Mouse (Mus musculus): ENCODE results near the gene Ptpn5. TPM values are rescaled to one million over a fixed set of nuclear protein-coding genes. Genes with fewer than 3 reads are reported as not detected.

Ptpn5 gene
- polyA plus RNA-seq (2014; fragmentation: Nextera tagmentation; extraction: Ambion mirVana): 17.5 and 18.5 TPM in 2 replicates

DNA sequence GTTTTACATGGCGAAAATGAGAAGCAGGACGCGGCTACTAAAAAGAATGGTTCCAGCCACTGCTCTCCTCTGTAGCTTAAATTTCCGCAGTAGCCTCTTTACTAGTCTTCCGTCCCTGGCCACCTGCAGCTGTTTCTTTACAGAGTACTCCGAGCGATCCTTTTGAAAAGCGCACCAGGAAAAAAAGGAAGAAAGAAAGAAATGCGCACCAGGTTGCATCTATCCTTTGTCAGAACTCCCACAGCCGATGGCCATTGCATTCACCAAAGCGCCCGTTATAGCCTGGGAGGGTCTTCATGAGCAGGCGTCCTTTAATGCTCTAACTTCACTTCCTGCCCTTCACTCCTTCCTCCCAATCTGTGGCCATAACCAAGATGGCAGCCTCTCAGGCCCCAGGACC lies at the start of gene Ptpn5:
Gene Ptpn5 (minus strand): TSS at position 354 of the 400 bp plus-strand sequence.
- Histone ChIP-seq H3K9ac (ENCODE audit: low read length) (peak within 1 kb of the TSS; percentile 66), H3K4me1 (ENCODE audit: control insufficient read depth, insufficient read depth, low read length) (peaks cover 3% of the 10 kb centered on the region; the same call in 1 of the 2 replicates), H3K27ac (ENCODE audit: low read depth, low read length) (peak within 1 kb of the TSS; percentile 27; the same call in 1 of the 2 replicates), H3K27me3 (ENCODE audit: control insufficient read depth, insufficient read depth, low read length) (peaks cover 26% of the 10 kb centered on the region), H3K9me3 (ENCODE audit: control insufficient read depth, low read length) (no peaks in the 10 kb centered on the region), H3K4me2 (peak within 1 kb of the TSS; percentile 90), H3K36me3 (ENCODE audit: control insufficient read depth, insufficient read depth, low read length) (no peaks in the 10 kb centered on the region), H3K4me3 (ENCODE audit: low read depth, low read length) (peak within 1 kb of the TSS; percentile 71)
- ATAC-seq (ENCODE audit: low FRiP score) (no peak), DNase-seq (ENCODE audit: low spot score, missing footprints) (peak; percentile 90)
- 3% methylated on average over 13 of the region's 13 CpGs for WGBS

DNA sequence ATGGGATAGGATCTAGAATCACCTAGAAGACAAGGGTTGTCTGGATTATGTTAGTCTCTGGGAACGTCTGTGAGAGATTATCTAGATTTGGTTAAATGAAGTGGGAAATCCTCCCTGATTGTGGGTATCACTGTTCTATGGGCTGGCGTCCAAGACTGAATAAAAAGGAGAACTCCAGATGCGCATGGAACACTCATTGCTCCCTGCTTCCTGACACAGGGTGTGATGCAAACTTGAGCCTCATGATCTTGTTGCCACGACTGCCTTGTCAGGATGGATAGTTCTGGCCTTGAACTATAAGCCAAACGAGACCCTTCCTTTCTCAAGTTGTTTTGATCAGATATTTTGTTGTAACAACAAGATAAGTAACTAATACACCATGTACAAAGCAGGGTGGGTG lies 37.3 kb upstream of the Ptpn5 start:
- WGBS: 77% methylated on average over 5 of the region's 5 CpGs
- Histone ChIP-seq H3K4me1 (ENCODE audit: control insufficient read depth, insufficient read depth, low read length) (no peaks in the 10 kb centered on the region), H3K9me3 (ENCODE audit: control insufficient read depth, low read length) (no peaks in the 10 kb centered on the region), H3K9ac (ENCODE audit: low read length) (no peak overlapping the region), H3K4me2 (no peak overlapping the region), H3K27me3 (ENCODE audit: control insufficient read depth, insufficient read depth, low read length) (no peaks in the 10 kb centered on the region), H3K4me3 (ENCODE audit: low read depth, low read length) (no peak overlapping the region), H3K36me3 (ENCODE audit: control insufficient read depth, insufficient read depth, low read length) (no peaks in the 10 kb centered on the region), H3K27ac (ENCODE audit: low read depth, low read length) (no peak overlapping the region)
- DNase-seq (ENCODE audit: low spot score, missing footprints) (no peak), ATAC-seq (ENCODE audit: low FRiP score) (no peak)

DNA sequence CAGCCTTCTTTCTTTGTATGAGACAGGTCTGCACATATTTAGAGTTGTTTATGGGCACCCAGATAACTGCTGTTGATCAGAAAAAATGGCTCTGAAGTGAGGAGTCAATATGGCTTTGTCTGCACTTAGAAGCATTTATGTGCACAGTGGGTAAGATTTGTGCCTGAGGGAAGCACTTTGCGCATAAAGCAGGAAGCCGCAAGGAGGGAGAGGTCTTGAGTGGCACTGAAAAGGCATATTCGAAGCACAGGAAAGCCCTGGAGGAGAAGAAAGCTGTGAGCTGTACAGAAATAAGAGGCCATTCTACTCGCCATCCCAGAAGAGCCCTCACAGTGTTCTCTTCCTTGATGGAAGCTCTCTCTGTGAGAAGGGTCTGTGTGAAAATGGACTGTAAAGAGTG lies 31.5 kb upstream of the Ptpn5 start:
- Histone ChIP-seq H3K27ac (ENCODE audit: low read depth, low read length) (no peak overlapping the region), H3K9me3 (ENCODE audit: control insufficient read depth, low read length) (no peaks in the 10 kb centered on the region), H3K4me2 (no peak overlapping the region), H3K4me1 (ENCODE audit: control insufficient read depth, insufficient read depth, low read length) (no peaks in the 10 kb centered on the region), H3K36me3 (ENCODE audit: control insufficient read depth, insufficient read depth, low read length) (no peaks in the 10 kb centered on the region), H3K9ac (ENCODE audit: low read length) (no peak overlapping the region), H3K27me3 (ENCODE audit: control insufficient read depth, insufficient read depth, low read length) (no peaks in the 10 kb centered on the region), H3K4me3 (ENCODE audit: low read depth, low read length) (no peak overlapping the region)
- 83% methylated on average over 4 of the region's 4 CpGs for WGBS
- ATAC-seq (ENCODE audit: low FRiP score) (no peak), DNase-seq (ENCODE audit: low spot score, missing footprints) (no peak)

DNA sequence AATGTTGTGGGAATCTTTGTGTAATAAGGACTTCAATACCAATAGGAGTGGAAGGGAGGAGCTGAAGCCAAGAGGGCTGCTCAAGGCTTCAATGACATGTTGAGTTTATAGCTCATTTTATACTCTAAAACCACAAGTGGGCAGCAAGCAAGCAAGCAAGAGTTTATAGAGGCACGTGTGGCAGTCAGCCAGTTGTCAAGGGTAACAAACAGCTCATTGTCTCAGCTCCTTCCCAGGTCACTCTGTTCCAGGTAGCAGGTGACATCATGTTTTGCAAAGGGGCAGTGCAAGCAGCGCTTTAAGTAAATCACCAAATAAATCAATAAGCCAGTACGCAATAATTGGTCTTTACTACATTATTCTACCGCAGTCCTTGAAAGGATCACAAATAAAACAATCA lies 29.7 kb upstream of the Ptpn5 start:
- no peaks in the 10 kb centered on the region for H3K36me3 ChIP-seq (ENCODE audit: control insufficient read depth, insufficient read depth, low read length)
- ATAC-seq (ENCODE audit: low FRiP score) (no peak), DNase-seq (ENCODE audit: low spot score, missing footprints) (no peak)
- H3K9ac ChIP-seq (ENCODE audit: low read length): no peak overlapping the region
- H3K9me3 ChIP-seq (ENCODE audit: control insufficient read depth, low read length): no peaks in the 10 kb centered on the region
- no peak overlapping the region for H3K4me2 ChIP-seq
- 89% methylated on average over 4 of the region's 4 CpGs for WGBS
- H3K27ac ChIP-seq (ENCODE audit: low read depth, low read length): no peak overlapping the region
- H3K4me1 ChIP-seq (ENCODE audit: control insufficient read depth, insufficient read depth, low read length): no peaks in the 10 kb centered on the region
- H3K27me3 ChIP-seq (ENCODE audit: control insufficient read depth, insufficient read depth, low read length): no peaks in the 10 kb centered on the region
- H3K4me3 ChIP-seq (ENCODE audit: low read depth, low read length): no peak overlapping the region

DNA sequence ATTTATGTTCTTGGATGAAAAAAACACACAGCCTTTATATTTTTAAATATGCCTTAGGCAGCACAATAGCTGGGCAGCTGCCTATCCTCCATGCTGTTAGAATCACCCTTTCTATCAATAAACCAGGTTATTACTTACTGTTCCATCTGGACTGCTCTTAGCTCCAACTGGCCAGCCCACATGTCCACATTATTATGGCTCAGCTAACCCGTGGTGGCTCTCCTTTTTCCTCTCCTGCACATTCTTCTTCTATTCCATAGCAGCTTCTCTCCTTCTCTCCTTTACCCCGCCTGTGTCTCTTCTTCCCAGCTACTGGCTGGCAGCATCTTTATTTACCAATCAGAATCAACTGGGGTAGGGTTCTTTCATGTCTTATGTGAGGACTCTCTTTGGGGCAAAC lies 25.0 kb upstream of the Ptpn5 start:
- Histone ChIP-seq H3K27me3 (ENCODE audit: control insufficient read depth, insufficient read depth, low read length) (no peaks in the 10 kb centered on the region), H3K9me3 (ENCODE audit: control insufficient read depth, low read length) (no peaks in the 10 kb centered on the region), H3K36me3 (ENCODE audit: control insufficient read depth, insufficient read depth, low read length) (no peaks in the 10 kb centered on the region), H3K9ac (ENCODE audit: low read length) (no peak overlapping the region), H3K4me1 (ENCODE audit: control insufficient read depth, insufficient read depth, low read length) (no peaks in the 10 kb centered on the region), H3K27ac (ENCODE audit: low read depth, low read length) (no peak overlapping the region), H3K4me3 (ENCODE audit: low read depth, low read length) (no peak overlapping the region), H3K4me2 (no peak overlapping the region)
- no peak for ATAC-seq (ENCODE audit: low FRiP score)
- no peak for DNase-seq (ENCODE audit: low spot score, missing footprints)
- 72% methylated on average over 2 of the region's 2 CpGs for WGBS

DNA sequence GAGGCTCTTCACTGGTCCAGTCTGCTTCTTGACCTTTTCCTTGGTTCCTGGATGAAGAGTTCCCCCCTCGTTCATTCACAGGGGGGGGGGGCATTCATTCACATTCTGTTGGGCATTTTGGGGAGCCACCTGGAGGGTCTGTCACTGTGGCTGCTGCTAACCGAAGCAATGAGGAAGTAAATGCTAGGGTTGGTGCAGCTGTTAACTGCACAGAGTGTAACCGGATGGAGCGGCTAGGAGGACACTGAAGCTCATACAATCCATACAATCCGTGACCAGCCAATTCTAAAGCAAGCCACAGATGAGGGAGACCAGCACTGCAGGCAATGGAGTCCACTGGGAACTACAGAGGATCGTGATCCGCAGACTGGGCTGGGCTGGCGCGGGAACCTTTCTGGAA lies 24.3 kb upstream of the Ptpn5 start:
- no peaks in the 10 kb centered on the region for H3K36me3 ChIP-seq (ENCODE audit: control insufficient read depth, insufficient read depth, low read length)
- H3K9me3 ChIP-seq (ENCODE audit: control insufficient read depth, low read length): no peaks in the 10 kb centered on the region
- 82% methylated on average over 9 of the region's 9 CpGs for WGBS
- H3K9ac ChIP-seq (ENCODE audit: low read length): no peak overlapping the region
- no peaks in the 10 kb centered on the region for H3K27me3 ChIP-seq (ENCODE audit: control insufficient read depth, insufficient read depth, low read length)
- no peak overlapping the region for H3K4me2 ChIP-seq
- no peak overlapping the region for H3K4me3 ChIP-seq (ENCODE audit: low read depth, low read length)
- DNase-seq (ENCODE audit: low spot score, missing footprints) (no peak), ATAC-seq (ENCODE audit: low FRiP score) (no peak)
- no peak overlapping the region for H3K27ac ChIP-seq (ENCODE audit: low read depth, low read length)
- no peaks in the 10 kb centered on the region for H3K4me1 ChIP-seq (ENCODE audit: control insufficient read depth, insufficient read depth, low read length)

DNA sequence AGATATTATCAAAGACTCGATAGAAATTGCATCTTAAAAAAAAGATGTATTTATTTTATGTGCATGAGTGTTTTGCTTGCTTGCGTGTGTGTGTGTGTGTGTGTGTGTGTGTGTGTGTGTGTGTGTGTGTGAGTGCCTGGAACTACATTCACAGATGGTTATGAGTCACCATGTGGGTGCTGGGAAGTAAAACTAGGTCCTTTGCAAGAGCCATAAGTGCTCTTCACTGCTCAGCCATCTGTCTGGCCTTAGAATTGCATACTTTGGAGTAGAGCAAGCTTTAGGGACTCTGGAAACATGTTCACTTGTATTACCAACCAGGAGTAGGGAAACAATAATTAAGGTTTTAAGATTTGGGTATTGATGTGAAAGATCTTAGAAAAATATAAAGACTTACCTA lies 22.4 kb upstream of the Ptpn5 start:
- DNase-seq (ENCODE audit: low spot score, missing footprints) (no peak), ATAC-seq (ENCODE audit: low FRiP score) (no peak)
- no peaks in the 10 kb centered on the region for H3K9me3 ChIP-seq (ENCODE audit: control insufficient read depth, low read length)
- no peak overlapping the region for H3K4me3 ChIP-seq (ENCODE audit: low read depth, low read length)
- WGBS: 78% methylated on average over 2 of the region's 2 CpGs
- H3K4me1 ChIP-seq (ENCODE audit: control insufficient read depth, insufficient read depth, low read length): no peaks in the 10 kb centered on the region
- H3K9ac ChIP-seq (ENCODE audit: low read length): no peak overlapping the region
- H3K36me3 ChIP-seq (ENCODE audit: control insufficient read depth, insufficient read depth, low read length): no peaks in the 10 kb centered on the region
- H3K27ac ChIP-seq (ENCODE audit: low read depth, low read length): no peak overlapping the region
- no peaks in the 10 kb centered on the region for H3K27me3 ChIP-seq (ENCODE audit: control insufficient read depth, insufficient read depth, low read length)
- H3K4me2 ChIP-seq: no peak overlapping the region

DNA sequence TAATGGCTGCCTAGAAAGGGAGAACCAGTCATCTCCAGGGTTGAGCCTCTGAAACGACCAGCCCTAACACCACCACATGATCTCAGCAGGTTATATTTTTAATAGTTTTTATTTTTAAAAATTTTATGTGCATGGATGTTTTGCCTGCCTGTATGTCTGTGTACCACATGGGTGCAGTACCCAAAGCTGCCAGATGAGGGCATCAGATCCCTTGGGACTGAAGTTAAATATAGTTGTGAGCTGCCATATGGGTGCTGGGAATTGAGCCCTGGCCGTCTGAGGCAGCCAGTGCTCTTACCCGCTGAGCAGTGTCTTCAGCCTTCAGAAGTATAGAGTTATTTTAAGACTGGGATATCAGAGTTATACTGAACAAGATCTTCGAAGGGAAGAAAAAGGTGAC lies 21.9 kb upstream of the Ptpn5 start:
- no peak overlapping the region for H3K9ac ChIP-seq (ENCODE audit: low read length)
- H3K4me3 ChIP-seq (ENCODE audit: low read depth, low read length): no peak overlapping the region
- DNase-seq (ENCODE audit: low spot score, missing footprints): no peak
- WGBS: 89% methylated on average over 4 of the region's 4 CpGs
- H3K4me2 ChIP-seq: no peak overlapping the region
- H3K27ac ChIP-seq (ENCODE audit: low read depth, low read length): no peak overlapping the region
- no peaks in the 10 kb centered on the region for H3K36me3 ChIP-seq (ENCODE audit: control insufficient read depth, insufficient read depth, low read length)
- no peaks in the 10 kb centered on the region for H3K4me1 ChIP-seq (ENCODE audit: control insufficient read depth, insufficient read depth, low read length)
- H3K9me3 ChIP-seq (ENCODE audit: control insufficient read depth, low read length): no peaks in the 10 kb centered on the region
- H3K27me3 ChIP-seq (ENCODE audit: control insufficient read depth, insufficient read depth, low read length): no peaks in the 10 kb centered on the region
- ATAC-seq (ENCODE audit: low FRiP score): no peak

DNA sequence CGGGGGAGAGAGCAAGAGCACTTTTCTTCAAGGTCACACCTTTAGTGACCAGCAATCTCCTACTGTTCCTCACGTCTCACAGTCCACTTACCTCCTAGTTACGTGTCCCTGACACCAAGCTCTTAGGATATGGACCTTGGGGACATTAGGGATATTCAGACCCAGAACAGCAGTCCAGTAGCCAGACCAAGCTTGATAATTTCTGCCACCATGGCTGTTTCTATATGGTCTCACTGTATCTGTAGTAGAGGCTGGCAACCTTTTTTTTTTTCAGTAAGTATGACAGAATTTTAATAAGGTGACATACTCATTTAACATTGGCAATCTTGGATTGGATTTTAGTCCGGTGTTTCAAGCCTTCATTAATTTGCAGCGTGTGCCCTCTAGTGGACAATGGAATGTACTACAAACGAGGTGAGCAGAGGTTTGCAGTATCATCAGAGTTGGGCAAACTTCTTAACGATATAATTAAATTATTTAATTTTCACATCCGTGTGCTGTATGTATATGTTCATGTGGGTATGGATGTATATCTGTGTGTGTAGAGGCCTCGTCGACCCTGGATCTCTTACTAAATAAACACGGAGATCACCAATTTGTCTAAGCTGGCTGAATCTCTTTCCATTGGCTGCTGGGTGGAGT lies 17.1 kb upstream of the Ptpn5 start:
- Histone ChIP-seq H3K36me3 (ENCODE audit: control insufficient read depth, insufficient read depth, low read length) (no peaks in the 10 kb centered on the region), H3K4me1 (ENCODE audit: control insufficient read depth, insufficient read depth, low read length) (no peaks in the 10 kb centered on the region), H3K4me2 (no peak overlapping the region), H3K4me3 (ENCODE audit: low read depth, low read length) (no peak overlapping the region), H3K27me3 (ENCODE audit: control insufficient read depth, insufficient read depth, low read length) (no peaks in the 10 kb centered on the region), H3K9me3 (ENCODE audit: control insufficient read depth, low read length) (no peaks in the 10 kb centered on the region), H3K27ac (ENCODE audit: low read depth, low read length) (no peak overlapping the region), H3K9ac (ENCODE audit: low read length) (no peak overlapping the region)
- ATAC-seq (ENCODE audit: low FRiP score): peak; percentile 42; the same call in 1 of the 2 replicates
- WGBS: 16% methylated on average over 11 of the region's 11 CpGs
- DNase-seq (ENCODE audit: low spot score, missing footprints): peak; percentile 93

All from midbrain, embryonic 11.5 days (tissue).